ENCODE assay signal across 18 mouse cellular contexts in the genomic region with DNA sequence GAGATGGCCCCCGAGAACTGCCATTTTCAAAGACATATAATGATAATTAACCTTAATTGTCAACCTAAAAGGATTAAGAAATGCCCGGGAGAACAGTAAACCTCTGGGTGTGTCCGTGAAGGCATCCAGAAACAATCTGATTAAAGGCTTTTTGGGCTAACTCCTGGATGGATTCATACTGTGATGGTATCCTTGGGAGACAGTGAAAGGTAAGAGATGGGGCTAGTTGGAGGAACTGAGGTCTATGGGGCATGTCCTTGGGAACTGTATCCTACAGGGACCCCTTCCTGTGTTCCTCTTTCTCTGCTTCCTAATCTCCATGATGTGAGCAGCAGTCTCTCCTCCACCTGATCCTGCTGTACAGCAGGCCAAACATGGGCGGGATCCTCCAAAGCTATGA. TPM values are rescaled to one million over a fixed set of nuclear protein-coding genes. Genes with fewer than 3 reads are reported as not detected.
DNase-seq lines count a peak whose midpoint lies in the region; ATAC-seq and TF ChIP-seq lines count a peak whose summit lies in the region.
"Had no signal": no experiment of that assay in that cellular context is flagged by ENCODE, and none has a peak within 500 bp of the region (broad histone marks: within the 10 kb centered on the region; RNA-seq: fewer than 3 reads in every experiment).

No protein-coding gene starts in this region.

- WGBS in hindbrain, embryonic 12.5 days, result 84% methylated on average over 4 of the region's 4 CpGs
- WGBS in kidney, embryonic 15.5 days, result 77% methylated on average over 4 of the region's 4 CpGs

- no peaks in the 10 kb centered on the region for H3K36me3 ChIP-seq in ES-E14 (ENCODE audit: control insufficient read depth, insufficient read depth, low read length, poor library complexity, severe bottlenecking)
- H3K36me3 ChIP-seq in hindbrain, embryonic 12.5 days, result no peaks in the 10 kb centered on the region
- no peaks in the 10 kb centered on the region for H3K36me3 ChIP-seq in kidney, embryonic 15.5 days
- H3K36me3 ChIP-seq: embryonic facial prominence, embryonic 10.5 days; embryonic facial prominence, embryonic 12.5 days; forebrain, embryonic 15.5 days had no signal

- no peaks in the 10 kb centered on the region for H3K27me3 ChIP-seq in hindbrain, embryonic 12.5 days
- no peaks in the 10 kb centered on the region for H3K27me3 ChIP-seq in kidney, embryonic 15.5 days
- H3K27me3 ChIP-seq: embryonic facial prominence, embryonic 12.5 days; forebrain, embryonic 13.5 days; forebrain, embryonic 15.5 days had no signal

- DNase-seq in ES-E14 (ENCODE audit: low read depth, low spot score) (peak; percentile 39), WW6 (ENCODE audit: low read depth, low spot score) (peak; percentile 16)
- DNase-seq in lung, adult 18-20 months, result no peak
- DNase-seq: adrenal gland, adult 8-10 months; adrenal gland, postnatal 14 days; adrenal gland, postnatal 36 days; cerebellum, adult 11-12 months; cerebellum, adult 2 months; cerebellum, adult 9-10 months; cerebellum, postnatal 10 days; cerebellum, postnatal 25 days had no signal

- H3K27ac ChIP-seq in ES-E14 (ENCODE audit: insufficient read depth, low read depth, low read length, poor library complexity, severe bottlenecking), result peak overlapping the region; percentile 57; the same call in 1 of the 2 replicates
- no peak overlapping the region for H3K27ac ChIP-seq in hindbrain, embryonic 12.5 days
- H3K27ac ChIP-seq in kidney, embryonic 15.5 days, result no peak overlapping the region
- H3K27ac ChIP-seq: embryonic facial prominence, embryonic 10.5 days; embryonic facial prominence, embryonic 12.5 days; forebrain, embryonic 13.5 days; forebrain, embryonic 15.5 days had no signal

- H3K4me3 ChIP-seq in ES-E14 (ENCODE audit: insufficient read depth in 1 of 2, low read depth in 1 of 2, low read length in 2 of 2, poor library complexity in 1 of 2, severe bottlenecking in 1 of 2), result no peak overlapping the region
- H3K4me3 ChIP-seq in hindbrain, embryonic 12.5 days, result no peak overlapping the region
- H3K4me3 ChIP-seq in kidney, embryonic 15.5 days (replicated peaks), result no peak overlapping the region
- H3K4me3 ChIP-seq: embryonic facial prominence, embryonic 10.5 days; embryonic facial prominence, embryonic 12.5 days; forebrain, embryonic 13.5 days; forebrain, embryonic 15.5 days had no signal

- in situ Hi-C loops in ES-E14 (cut with MboI; ENCODE audit: low sequenced_read_pairs in 2 of 2, unreplicated experiment in 2 of 2), result no loop called here

- H3K4me1 ChIP-seq in ES-E14 (ENCODE audit: control insufficient read depth in 2 of 2, insufficient read depth in 2 of 2, low read length in 2 of 2, poor library complexity in 1 of 2), result peaks cover 0 to 9% of the 10 kb centered on the region in 2 experiments; a peak in 2 of 4 replicates
- H3K4me1 ChIP-seq in hindbrain, embryonic 12.5 days, result peaks cover 13% of the 10 kb centered on the region
- H3K4me1 ChIP-seq in kidney, embryonic 15.5 days, result peaks cover 9% of the 10 kb centered on the region
- H3K4me1 ChIP-seq: embryonic facial prominence, embryonic 12.5 days had no signal

- no peaks in the 10 kb centered on the region for H3K9me3 ChIP-seq in ES-E14 (ENCODE audit: control insufficient read depth, insufficient read depth, low read depth, low read length)
- no peaks in the 10 kb centered on the region for H3K9me3 ChIP-seq in hindbrain, embryonic 12.5 days (replicated peaks)
- no peaks in the 10 kb centered on the region for H3K9me3 ChIP-seq in kidney, embryonic 15.5 days (replicated peaks)
- H3K9me3 ChIP-seq: embryonic facial prominence, embryonic 10.5 days; embryonic facial prominence, embryonic 12.5 days; forebrain, embryonic 13.5 days; forebrain, embryonic 15.5 days had no signal

- H3K4me2 ChIP-seq in hindbrain, embryonic 12.5 days (replicated peaks), result no peak overlapping the region
- H3K4me2 ChIP-seq in kidney, embryonic 15.5 days, result no peak overlapping the region
- H3K4me2 ChIP-seq: embryonic facial prominence, embryonic 12.5 days; forebrain, embryonic 13.5 days; forebrain, embryonic 15.5 days had no signal

- no peak for ATAC-seq in hindbrain, embryonic 12.5 days (ENCODE audit: low FRiP score)
- no peak for ATAC-seq in kidney, embryonic 15.5 days (replicated peaks; ENCODE audit: low FRiP score)
- ATAC-seq: activated CD4-positive, CD25-positive, alpha-beta regulatory T cell, adult 4 months; forebrain, embryonic 13.5 days; forebrain, embryonic 15.5 days had no signal

- H3K9ac ChIP-seq in ES-E14 (ENCODE audit: insufficient read depth, low read depth, low read length, poor library complexity, severe bottlenecking), result no peak overlapping the region
- no peak overlapping the region for H3K9ac ChIP-seq in hindbrain, embryonic 12.5 days
- H3K9ac ChIP-seq in kidney, embryonic 15.5 days, result no peak overlapping the region
- H3K9ac ChIP-seq: embryonic facial prominence, embryonic 12.5 days; forebrain, embryonic 13.5 days; forebrain, embryonic 15.5 days had no signal

TF ChIP-seq in ES-E14, 5 proteins besides CTCF, POLR2A, EP300 and RAD21:
- TF ChIP-seq ZC3H11A (IDR thresholded peaks at IDR 0.05; ENCODE audit: borderline replicate concordance, low read depth, low read length), result no peak
- no peak for TF ChIP-seq ZNF384 (IDR thresholded peaks at IDR 0.05; ENCODE audit: low read depth, low read length)
- TF ChIP-seq MAFK (IDR thresholded peaks at IDR 0.05; ENCODE audit: insufficient read depth, low read depth, low read length), result no peak
- TF ChIP-seq CHD2 (IDR thresholded peaks at IDR 0.05; ENCODE audit: low read depth, low read length), result no peak
- TF ChIP-seq HCFC1 (IDR thresholded peaks at IDR 0.05; ENCODE audit: borderline replicate concordance, insufficient read depth, low read length), result no peak
TF ChIP-seq in ES-E14: peak in this region for 0.

RNA-seq across cellular contexts. Expression of gene D430041D05Rik, which starts 38.7 kb away (rescaled TPM):
- 0.48 and 0.54 TPM in 2 replicates for total RNA-seq in ES-E14 (2012; rRNA removed)
- polyA plus RNA-seq in hindbrain, embryonic 12.5 days (2016; fragmentation: Nextera tagmentation; extraction: Ambion mirVana), result 4.2 and 4.7 TPM in 2 replicates
- 0.49 and 0.66 TPM in 2 replicates for polyA plus RNA-seq in kidney, embryonic 15.5 days (2015; fragmentation: Nextera tagmentation; extraction: Ambion mirVana)

Comparison
In these comparisons a context has a peak if more than half of its experiments do, and no peak if none do; other contexts are left out.
1. DNase-seq: peak in ES-E14 (single experiment) and WW6 (single experiment); none in lung, adult 18-20 months (0 of 2).